Mouse (Mus musculus) kidney, adult 11 months (tissue): Measurements from ENCODE around the gene Gm8994.

Experiments
- DNase-seq: peaks from one replicate; pipeline ENCODE4 v3.0.0; 2022

Gm8994 gene

DNA sequence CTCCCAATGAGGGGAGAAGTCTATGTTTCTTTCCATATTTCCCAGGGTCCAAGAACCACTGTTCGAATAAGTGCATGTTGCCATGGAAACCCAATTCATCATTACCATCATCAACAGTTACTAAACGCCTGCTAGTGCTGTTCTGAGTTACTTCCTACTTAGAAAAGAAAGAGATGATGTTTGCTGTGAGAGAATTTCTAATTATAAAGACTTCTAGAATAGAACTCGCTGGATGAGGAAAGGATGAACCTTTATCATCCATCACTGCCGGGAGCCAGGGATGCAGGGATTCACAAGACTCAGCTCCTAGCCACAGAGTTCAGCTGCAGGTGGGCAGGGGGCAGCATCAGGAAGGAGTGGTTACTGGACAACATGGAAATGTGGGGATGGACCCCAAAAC is 36.7 kb downstream of the Gm8994 start:
- no peak for DNase-seq

DNA sequence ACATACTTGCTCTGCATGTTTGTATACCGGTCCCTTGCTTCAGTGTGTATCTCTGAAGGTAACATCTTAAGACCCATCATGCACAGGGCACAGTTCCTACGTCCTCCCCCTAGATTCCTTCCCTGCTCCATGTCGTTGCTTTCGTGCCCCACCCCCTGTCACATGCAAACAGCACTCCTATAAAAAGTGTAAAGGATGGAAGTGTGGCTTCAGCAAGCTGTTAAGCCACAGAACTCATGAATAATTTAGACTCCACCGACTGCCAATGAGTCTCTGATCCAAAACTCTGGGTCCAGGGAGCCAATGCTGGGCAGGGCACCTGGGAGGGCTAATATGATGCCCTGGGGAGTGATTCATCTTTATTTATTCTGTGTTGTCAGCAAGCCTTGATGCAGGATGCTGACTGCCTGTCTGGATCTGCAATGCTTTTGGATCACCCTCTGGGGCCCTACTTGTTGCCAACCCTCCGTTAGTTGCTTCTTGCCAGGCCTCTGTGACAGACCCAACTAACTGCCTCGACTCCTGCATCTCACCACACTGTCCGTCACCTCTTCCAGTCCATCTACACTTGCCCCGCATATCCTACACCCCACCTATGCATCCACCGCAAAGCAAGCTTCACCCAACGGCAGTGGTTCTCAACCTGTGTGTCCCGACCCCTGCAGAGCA is 37.2 kb downstream of the Gm8994 start:
- DNase-seq = no peak

DNA sequence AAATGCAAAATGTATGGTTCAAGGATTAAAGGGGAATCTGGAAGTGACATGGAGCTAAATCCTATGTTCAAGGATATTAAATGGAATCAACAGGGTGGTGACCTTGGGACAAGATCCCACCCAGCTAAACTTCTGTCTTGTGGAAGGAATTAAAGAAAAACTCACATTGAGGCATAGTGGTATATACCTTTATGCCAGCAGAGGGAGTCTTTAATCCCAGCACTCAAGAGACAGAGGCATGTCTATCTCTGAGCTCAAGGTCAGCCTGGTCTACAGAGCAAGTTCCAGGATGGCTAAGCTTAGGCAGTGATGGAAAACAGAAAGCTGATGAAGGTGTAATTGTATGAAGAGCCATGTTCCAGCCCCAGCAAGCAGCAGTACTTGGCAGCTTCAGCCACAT is 48.8 kb downstream of the Gm8994 start:
- no peak for DNase-seq
